Mouse (Mus musculus): Measurements from ENCODE around the gene Qrich1. TPM values are rescaled to one million over a fixed set of nuclear protein-coding genes. Genes with fewer than 3 reads are reported as not detected.

Qrich1 gene
- polyA plus RNA-seq, 1 experiment from 2014 or later = 27.1 TPM

- Histone ChIP-seq H3K4me1 (ENCODE audit: insufficient read depth) (peaks cover 33% of the 10 kb centered on the region), H3K9me3 (ENCODE audit: low read length) (no peaks in the 10 kb centered on the region), H3K27me3 (ENCODE audit: insufficient read depth, low read length) (no peaks in the 10 kb centered on the region), H3K9ac (replicated peaks) (peak overlapping the region; percentile 62), H3K4me3 (ENCODE audit: low read depth, low read length) (peak overlapping the region; percentile 68), H3K36me3 (replicated peaks; ENCODE audit: insufficient read depth, low read length) (peaks cover 24% of the 10 kb centered on the region), H3K4me2 (ENCODE audit: low read depth, low read length) (peak overlapping the region; percentile 100), H3K27ac (ENCODE audit: low read depth) (peak overlapping the region; percentile 53)
- ATAC-seq = peak; percentile 1; the same call in 1 of the 2 replicates
- DNase-seq = peak; percentile 87
- TF ChIP-seq EP300 (IDR thresholded peaks at IDR 0.05; ENCODE audit: low read depth) (no peak), CTCF (IDR thresholded peaks at IDR 0.05; ENCODE audit: low read depth) (peak; percentile 87)
- WGBS (ENCODE audit: insufficient replicate concordance) = under 1% methylated on average over 40 of the region's 40 CpGs
Observed at GRCm38 (mm10) chr9:108570207-108570896, 53.7 kb downstream of the Qrich1 start.

GRCm38 (mm10) chr9:108571401-108571973 lies 54.9 kb downstream of the Qrich1 start:
- H3K4me3 ChIP-seq (ENCODE audit: low read depth, low read length) = no peak overlapping the region
- WGBS (ENCODE audit: insufficient replicate concordance) = 87% methylated on average over 16 of the region's 16 CpGs
- no peak overlapping the region for H3K27ac ChIP-seq (ENCODE audit: low read depth)

GRCm38 (mm10) chr9:108572321-108572720 lies 55.7 kb downstream of the Qrich1 start:
- Histone ChIP-seq H3K9me3 (ENCODE audit: low read length) (no peaks in the 10 kb centered on the region), H3K9ac (replicated peaks) (no peak overlapping the region), H3K4me3 (ENCODE audit: low read depth, low read length) (no peak overlapping the region), H3K27ac (ENCODE audit: low read depth) (no peak overlapping the region), H3K4me2 (ENCODE audit: low read depth, low read length) (no peak overlapping the region), H3K27me3 (ENCODE audit: insufficient read depth, low read length) (no peaks in the 10 kb centered on the region), H3K36me3 (replicated peaks; ENCODE audit: insufficient read depth, low read length) (peaks cover 18% of the 10 kb centered on the region), H3K4me1 (ENCODE audit: insufficient read depth) (peaks cover 26% of the 10 kb centered on the region)
- DNase-seq = no peak
- 83% methylated on average over 10 of the region's 10 CpGs for WGBS (ENCODE audit: insufficient replicate concordance)
- no peak for TF ChIP-seq EP300 (IDR thresholded peaks at IDR 0.05; ENCODE audit: low read depth)
- no peak for TF ChIP-seq CTCF (IDR thresholded peaks at IDR 0.05; ENCODE audit: low read depth)
- ATAC-seq = no peak

More at GRCm38 (mm10) chr9:108571401-108571973, 54.9 kb downstream of the Qrich1 start:
- TF ChIP-seq EP300 (IDR thresholded peaks at IDR 0.05; ENCODE audit: low read depth) (no peak), CTCF (IDR thresholded peaks at IDR 0.05; ENCODE audit: low read depth) (no peak)
- Histone ChIP-seq H3K9ac (replicated peaks) (no peak overlapping the region), H3K4me2 (ENCODE audit: low read depth, low read length) (no peak overlapping the region), H3K9me3 (ENCODE audit: low read length) (no peaks in the 10 kb centered on the region), H3K36me3 (replicated peaks; ENCODE audit: insufficient read depth, low read length) (peaks cover 18% of the 10 kb centered on the region), H3K4me1 (ENCODE audit: insufficient read depth) (peaks cover 26% of the 10 kb centered on the region), H3K27me3 (ENCODE audit: insufficient read depth, low read length) (no peaks in the 10 kb centered on the region)
- ATAC-seq = no peak
- no peak for DNase-seq

GRCm38 (mm10) chr9:108573774-108574690 lies 57.4 kb downstream of the Qrich1 start:
- H3K4me1 ChIP-seq (ENCODE audit: insufficient read depth) = peaks cover 17% of the 10 kb centered on the region
- H3K9me3 ChIP-seq (ENCODE audit: low read length) = no peaks in the 10 kb centered on the region
- no peak for ATAC-seq
- 66% methylated on average over 26 of the region's 26 CpGs for WGBS (ENCODE audit: insufficient replicate concordance)
- H3K27me3 ChIP-seq (ENCODE audit: insufficient read depth, low read length) = no peaks in the 10 kb centered on the region
- no peak overlapping the region for H3K4me3 ChIP-seq (ENCODE audit: low read depth, low read length)
- H3K27ac ChIP-seq (ENCODE audit: low read depth) = no peak overlapping the region
- TF ChIP-seq EP300 (IDR thresholded peaks at IDR 0.05; ENCODE audit: low read depth) = no peak
- TF ChIP-seq CTCF (IDR thresholded peaks at IDR 0.05; ENCODE audit: low read depth) = peak; percentile 74
- DNase-seq = peak; percentile 78
- peaks cover 18% of the 10 kb centered on the region for H3K36me3 ChIP-seq (replicated peaks; ENCODE audit: insufficient read depth, low read length)
- no peak overlapping the region for H3K4me2 ChIP-seq (ENCODE audit: low read depth, low read length)
- no peak overlapping the region for H3K9ac ChIP-seq (replicated peaks)

GRCm38 (mm10) chr9:108574921-108575320 lies 58.3 kb downstream of the Qrich1 start:
- H3K4me1 ChIP-seq (ENCODE audit: insufficient read depth) = peaks cover 18% of the 10 kb centered on the region
- 77% methylated on average over 12 of the region's 12 CpGs for WGBS (ENCODE audit: insufficient replicate concordance)
- no peak overlapping the region for H3K9ac ChIP-seq (replicated peaks)
- H3K27me3 ChIP-seq (ENCODE audit: insufficient read depth, low read length) = no peaks in the 10 kb centered on the region
- H3K9me3 ChIP-seq (ENCODE audit: low read length) = no peaks in the 10 kb centered on the region
- DNase-seq (no peak), ATAC-seq (no peak)
- H3K36me3 ChIP-seq (replicated peaks; ENCODE audit: insufficient read depth, low read length) = peaks cover 18% of the 10 kb centered on the region
- no peak overlapping the region for H3K4me3 ChIP-seq (ENCODE audit: low read depth, low read length)
- H3K27ac ChIP-seq (ENCODE audit: low read depth) = no peak overlapping the region
- TF ChIP-seq EP300 (IDR thresholded peaks at IDR 0.05; ENCODE audit: low read depth) (no peak), CTCF (IDR thresholded peaks at IDR 0.05; ENCODE audit: low read depth) (no peak)
- no peak overlapping the region for H3K4me2 ChIP-seq (ENCODE audit: low read depth, low read length)
